Mouse (Mus musculus) heart, postnatal 0 days (tissue): ENCODE measurements at regions not wholly inside any gene's neighbourhood (a gene's known extent, or its start where the extent isn't known, plus 50 kb on each side); places are given as distances from the start of the nearest gene placed in this dataset.

Experiments
- CTCF ChIP-seq: IDR thresholded peaks from 2 replicates; pipeline ENCODE4 v1.5.1; 2016; ENCODE audit warnings: antibody characterized with exemption, control low read depth, low read depth
- EP300 ChIP-seq: IDR thresholded peaks from 2 replicates; pipeline ENCODE4 v1.6.1; 2016; ENCODE audit warnings: antibody characterized with exemption, low read depth

DNA sequence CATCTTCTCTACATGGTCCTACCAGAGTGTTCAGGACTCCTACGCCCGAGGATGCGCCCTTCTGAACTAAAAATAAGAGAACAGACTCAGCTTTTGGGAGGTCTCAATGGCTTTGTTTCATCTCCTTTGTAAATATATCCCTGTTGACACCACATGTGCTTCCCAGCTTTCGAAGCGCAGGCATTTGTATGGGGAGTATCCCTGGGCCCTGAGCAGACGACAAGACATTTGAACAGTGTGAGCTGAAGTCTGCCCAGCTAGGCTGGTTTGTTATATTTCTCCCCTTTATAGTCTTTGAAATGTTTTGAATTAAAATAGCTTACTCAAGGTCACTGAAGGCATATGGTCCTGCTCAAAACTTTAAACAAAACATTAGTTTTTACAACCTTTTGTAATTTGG lies 66.8 kb upstream of the Nr2f2 start:
- TF ChIP-seq CTCF, result no peak
- TF ChIP-seq EP300, result no peak
